Mouse (Mus musculus) gastrocnemius, postnatal 36 days (tissue): ENCODE data around the gene Tmigd3. TPM values are rescaled to one million over a fixed set of nuclear protein-coding genes. Genes with fewer than 3 reads are reported as not detected.

ENCODE experiments used
- DNase-seq, 2 experiments: peaks; one replicate each; pipeline ENCODE4 v3.0.0; 2022
- intact Hi-C: fragments of 180-260 bp; cut with DNase I; formaldehyde crosslinking; loops from one replicate; pipeline ENCODE4 v1.15.1; 2025
- total RNA-seq, 2 experiments: library from RNA; stranded (reverse); gene quantifications; 2 replicates each; pipeline ENCODE4 v1.2.3; 2021

Tmigd3 gene
- total RNA-seq, 2 experiments from 2014 or later, result not detected

DNA sequence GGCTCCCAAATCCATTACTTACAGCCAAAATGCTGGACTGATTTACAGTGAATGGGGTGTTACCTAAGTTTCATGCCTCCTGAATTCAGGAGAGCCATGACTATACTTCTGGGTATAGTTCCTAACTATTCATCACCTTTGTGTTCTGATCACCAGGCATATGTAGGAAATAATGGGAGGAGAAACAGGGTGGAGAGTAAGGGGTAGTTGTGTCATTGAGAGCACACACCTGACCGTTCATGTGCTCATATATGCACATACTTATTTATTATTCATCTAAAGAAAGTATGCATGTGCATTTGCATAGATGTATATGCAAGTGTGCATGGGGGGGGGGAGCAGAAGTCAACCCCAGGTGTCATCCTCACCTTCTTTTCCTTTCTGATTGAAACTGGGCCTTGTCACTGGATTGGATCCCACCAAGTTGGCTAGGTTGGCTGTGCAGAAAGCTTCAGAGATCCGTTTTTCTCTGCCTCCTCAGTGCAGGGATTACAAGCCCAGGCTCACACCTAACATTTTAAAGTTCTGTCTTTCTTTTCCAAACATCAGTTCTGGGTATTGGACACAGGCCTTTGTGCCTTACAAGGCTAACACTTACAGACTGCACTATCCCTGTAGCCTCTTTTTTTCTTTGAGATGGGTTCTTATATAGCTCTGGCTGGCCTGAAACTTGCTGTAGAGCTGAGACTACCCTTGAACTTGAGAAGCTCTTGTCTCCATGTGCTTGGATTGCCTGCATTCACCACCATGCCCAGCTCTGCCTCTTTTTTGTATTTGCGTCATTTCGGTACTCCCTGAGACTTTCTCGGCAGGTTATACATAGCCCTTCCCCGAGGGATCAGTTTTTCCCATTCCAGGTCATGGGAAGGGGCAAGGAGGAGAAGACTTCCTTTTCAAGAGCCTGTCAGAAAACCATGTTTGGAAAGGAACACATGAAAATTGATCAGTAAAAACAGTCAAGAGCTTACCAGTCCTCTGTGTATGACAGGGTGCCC is 3.0 kb downstream of the Tmigd3 start:
- intact Hi-C loops, result no loop called here
- no peak for DNase-seq

DNA sequence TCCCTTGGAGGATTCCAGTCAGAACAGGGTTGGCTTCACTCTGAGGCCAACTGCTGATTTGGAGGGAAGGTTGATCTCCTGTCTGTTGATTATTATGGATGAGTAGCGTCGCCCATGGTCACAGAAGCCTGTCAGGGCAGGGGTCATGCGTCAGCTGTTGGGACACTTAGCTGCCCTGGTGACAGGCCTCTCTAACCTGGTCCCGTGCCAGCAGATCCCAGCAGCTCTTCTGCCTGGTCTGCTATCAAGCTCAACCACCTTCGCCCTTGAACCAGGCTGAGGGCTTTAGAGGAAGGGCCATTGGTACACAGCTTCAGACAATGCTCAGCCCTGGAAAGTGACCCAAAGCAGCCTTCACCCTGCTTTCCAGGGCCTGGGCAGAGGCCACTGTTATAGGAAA is 5.3 kb downstream of the Tmigd3 start:
- intact Hi-C loops, result no loop called here
- no peak for DNase-seq

DNA sequence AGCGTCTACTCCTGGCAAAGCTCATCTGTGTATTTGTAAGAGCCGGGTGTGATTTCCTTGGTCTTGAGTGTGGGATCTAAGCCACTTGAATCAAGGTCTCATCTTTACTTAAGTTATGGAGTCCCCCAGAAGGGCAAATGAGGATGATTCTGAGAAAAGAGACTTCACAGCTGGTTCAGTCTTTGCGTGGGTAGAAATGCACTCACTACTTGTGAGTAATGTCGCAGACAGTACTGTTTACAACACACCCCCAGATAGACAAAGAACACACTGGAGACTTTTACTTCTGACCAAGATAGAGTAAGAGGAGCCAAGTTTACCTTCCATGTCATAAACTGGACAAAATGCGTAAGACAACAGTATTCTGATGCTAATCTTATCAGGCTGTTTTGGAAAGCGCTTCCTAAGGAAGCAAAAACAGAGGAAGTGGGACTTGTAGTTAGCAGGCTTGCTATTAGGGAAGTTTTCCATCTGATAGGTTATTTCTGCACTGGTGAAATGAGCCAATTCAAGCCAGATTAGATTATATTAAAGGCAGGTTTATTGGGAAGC is 6.6 kb downstream of the Tmigd3 start:
- intact Hi-C loops, result no loop called here

DNA sequence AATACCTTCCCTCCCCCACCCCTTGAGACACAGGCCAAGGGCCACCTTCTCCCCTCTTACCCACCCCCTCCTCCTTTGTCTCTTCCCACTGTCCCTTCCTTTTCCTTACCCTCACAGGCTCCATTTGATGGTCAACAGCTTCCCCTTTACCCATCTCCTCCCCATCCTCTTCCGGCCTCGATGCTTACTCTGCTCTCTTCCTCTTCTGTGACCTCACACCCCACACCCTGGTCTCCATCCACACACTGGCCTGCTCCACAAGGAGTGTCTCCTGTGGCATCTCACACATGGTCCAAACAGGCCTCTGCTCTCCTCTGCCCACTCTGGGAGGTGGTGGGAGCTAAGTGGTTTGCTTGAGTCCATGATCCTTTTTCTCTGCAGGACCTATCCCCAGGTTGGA is 7.2 kb downstream of the Tmigd3 start:
- no peak for DNase-seq
- intact Hi-C loops, result no loop called here

More for the DNA sequence above, 6.6 kb downstream of the Tmigd3 start:
- no peak for DNase-seq

DNA sequence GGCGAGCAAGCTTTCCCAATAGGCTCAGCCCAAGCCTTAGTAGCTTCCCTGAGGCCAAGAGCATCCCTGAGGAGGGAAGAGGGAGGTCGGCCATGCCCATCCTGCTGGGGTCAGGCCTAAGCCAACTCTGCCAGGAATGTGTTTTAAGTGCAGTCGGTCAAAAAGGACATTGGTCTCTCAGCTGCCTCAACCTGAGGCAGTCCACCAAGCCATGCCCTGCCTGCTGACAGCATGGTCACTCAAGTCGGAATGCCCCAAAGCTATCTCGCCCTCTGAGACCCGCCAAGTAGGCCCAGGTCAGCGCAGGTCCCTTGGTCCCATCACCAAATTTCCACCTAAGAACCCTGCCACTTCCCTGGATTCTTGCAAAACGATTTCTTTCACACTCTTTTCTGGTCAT is 8.0 kb downstream of the Tmigd3 start:
- DNase-seq, result no peak
- intact Hi-C loops, result no loop called here

DNA sequence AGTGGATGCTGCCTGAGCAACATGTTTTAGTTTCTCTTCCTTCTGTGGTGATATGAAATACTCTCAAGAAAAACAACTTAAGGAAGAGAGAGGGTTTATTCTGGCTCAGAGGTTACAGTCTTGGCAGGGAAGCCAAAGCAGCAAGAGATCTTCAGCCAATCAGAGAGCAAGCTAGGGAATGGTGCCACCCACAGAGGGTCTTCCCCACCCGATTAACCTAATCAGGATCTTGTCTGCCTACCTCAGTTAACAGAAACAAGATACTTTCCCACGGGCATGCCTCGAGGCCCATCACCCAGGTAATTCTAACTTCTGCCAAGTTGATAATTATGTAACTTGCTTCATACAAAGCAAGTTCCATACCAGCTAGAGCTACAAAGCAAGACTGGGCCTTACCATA is 9.7 kb downstream of the Tmigd3 start:
- DNase-seq, result no peak
- intact Hi-C loops, result no loop called here

DNA sequence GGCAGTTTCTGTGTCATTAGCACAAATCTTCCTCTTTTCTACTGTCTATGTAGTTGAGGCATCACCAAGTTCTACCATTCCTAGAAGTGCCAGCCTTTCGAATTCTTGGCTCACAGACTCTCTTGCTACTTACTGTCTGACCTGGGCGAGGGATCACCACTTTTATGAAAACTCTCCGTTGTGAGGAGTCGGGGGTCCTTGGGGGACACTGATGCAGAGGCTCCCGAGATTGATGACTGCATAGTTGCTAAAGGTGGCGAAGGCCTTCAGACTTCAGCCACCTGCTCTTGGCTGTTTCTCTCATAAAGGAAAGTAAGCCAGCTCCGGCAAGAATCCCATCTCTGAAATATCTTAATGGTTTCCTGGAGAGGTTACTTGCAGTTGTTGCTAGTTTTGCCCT is 11.4 kb downstream of the Tmigd3 start:
- intact Hi-C loops, result no loop called here
- DNase-seq, result no peak

DNA sequence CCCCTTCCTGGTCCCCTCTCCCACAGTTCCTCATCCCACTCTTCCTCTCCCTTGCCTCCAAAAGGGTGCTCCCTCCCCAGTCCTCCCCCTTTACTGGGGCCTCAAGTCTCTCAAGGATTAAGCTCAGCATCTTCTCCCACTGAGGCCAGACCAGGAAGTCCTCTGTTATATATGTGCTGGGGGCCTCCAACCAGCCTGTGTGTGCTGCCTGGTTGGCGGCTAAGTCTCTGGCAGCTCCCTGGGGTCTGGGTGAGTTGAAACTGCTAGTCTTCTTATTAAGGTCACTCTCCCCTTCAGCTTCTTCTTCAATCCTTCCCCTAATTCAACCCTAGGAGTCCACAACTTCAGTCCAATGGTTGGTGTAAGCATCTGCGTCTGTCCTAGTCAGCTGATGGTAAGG is 12.4 kb downstream of the Tmigd3 start:
- DNase-seq, result no peak

DNA sequence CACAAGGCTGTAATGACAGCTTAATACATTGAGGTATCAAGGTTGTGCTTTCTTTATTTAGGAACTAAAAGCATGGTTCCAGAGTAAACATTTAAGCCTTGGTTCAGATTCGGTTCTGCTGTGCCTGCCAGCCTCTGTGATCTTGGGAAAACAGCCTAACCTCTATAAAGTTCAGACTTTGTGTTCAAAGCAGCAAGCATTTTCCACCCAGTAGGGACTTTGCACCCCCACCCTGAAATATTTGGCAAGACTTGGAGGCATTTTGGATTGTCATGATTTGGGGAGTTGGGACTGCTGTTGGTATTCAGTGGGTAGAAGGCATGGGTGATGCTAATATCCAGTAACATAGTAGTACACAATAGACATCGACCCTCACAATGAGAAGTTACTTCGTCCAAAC is 18.3 kb downstream of the Tmigd3 start:
- intact Hi-C loops, result no loop called here
- no peak for DNase-seq

More for the DNA sequence above, 12.4 kb downstream of the Tmigd3 start:
- intact Hi-C loops, result no loop called here

DNA sequence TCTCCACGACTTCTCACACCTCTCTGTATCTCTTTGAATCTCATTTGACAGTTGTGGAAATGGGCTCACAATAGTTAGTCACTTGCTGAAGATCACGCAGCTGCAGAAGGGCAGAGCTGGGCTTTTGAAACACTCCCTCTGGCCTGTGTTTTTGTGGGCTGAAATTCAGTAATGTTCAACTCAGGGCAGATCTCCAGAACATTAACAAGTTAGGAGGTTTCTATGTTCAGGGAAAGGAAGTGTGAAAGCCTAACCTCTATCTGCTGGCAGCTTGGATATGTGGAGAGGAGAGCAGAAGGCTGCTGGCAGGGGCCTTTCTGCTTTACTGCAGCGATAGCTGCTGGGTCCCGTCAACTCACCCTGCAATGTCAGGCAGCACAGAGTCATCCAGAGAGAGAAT is 19.5 kb downstream of the Tmigd3 start:
- DNase-seq, result no peak
- intact Hi-C loops, result loop anchor here (5.0 kb wide), 2 partner anchors 73 to 118 kb away; no protein-coding TSS in a partner anchor

DNA sequence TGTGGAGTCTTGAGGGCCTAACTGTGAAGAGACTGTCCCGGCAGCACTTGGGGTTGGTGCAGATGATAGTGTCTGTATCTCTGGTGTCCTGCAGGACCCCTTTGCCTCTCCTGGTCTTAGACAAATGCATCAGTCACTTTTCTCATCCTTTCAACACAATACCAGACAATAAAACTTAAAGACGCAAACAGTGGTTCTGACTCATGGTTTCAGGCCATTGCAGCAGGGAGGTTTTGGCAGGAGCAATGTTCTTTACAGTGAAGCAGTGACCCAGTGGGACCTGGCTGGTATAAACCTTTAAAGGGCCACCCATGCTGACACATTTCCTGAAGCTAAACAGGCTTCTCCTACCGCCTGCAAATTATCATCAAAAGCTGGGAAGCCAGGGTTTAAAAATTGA is 20.4 kb downstream of the Tmigd3 start:
- intact Hi-C loops, result loop anchor here (5.0 kb wide), 2 partner anchors 74 to 119 kb away; no protein-coding TSS in a partner anchor
- no peak for DNase-seq

DNA sequence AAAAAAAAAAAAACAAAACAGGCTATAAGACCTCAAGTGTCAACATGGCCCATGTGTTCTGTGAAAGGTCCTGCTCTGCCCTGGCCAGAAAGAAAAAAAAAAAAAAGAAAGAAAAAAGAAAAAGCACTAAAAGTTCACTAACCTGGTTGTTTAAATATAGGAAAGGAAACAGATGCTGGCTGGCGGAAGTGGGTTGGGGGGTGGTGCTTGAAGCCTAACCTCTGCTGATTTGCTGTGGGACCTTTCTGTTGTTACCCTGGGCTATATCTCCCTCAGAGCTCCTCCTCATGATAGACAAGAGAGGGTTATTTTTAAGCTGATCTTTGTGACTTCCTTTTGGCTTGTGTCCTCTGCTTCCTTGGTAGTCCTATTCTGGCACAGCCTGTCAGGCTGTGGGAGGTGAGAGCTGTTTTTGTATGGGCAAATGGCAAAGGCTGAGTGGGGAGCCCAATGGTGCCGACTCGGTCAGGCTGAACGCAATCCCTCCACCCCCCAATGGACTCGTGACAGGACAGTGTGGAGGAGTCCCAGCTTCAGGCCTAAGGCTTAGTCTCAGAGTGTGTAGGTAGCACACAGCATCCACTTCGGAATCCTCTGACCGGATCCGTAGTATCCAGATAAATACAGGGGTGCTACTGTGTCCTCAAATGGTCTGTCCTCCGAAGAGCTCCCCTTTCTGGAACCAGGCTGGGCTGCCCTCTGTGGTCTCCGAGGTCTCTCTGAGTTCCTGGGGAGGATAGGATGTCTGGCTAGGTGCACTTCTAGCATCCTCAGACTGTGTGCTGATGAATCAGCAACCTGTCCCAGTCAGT is 21.3 kb downstream of the Tmigd3 start:
- intact Hi-C loops, result loop anchor here (5.0 kb wide), 2 partner anchors 75 to 120 kb away; no protein-coding TSS in a partner anchor
- DNase-seq, result no peak

DNA sequence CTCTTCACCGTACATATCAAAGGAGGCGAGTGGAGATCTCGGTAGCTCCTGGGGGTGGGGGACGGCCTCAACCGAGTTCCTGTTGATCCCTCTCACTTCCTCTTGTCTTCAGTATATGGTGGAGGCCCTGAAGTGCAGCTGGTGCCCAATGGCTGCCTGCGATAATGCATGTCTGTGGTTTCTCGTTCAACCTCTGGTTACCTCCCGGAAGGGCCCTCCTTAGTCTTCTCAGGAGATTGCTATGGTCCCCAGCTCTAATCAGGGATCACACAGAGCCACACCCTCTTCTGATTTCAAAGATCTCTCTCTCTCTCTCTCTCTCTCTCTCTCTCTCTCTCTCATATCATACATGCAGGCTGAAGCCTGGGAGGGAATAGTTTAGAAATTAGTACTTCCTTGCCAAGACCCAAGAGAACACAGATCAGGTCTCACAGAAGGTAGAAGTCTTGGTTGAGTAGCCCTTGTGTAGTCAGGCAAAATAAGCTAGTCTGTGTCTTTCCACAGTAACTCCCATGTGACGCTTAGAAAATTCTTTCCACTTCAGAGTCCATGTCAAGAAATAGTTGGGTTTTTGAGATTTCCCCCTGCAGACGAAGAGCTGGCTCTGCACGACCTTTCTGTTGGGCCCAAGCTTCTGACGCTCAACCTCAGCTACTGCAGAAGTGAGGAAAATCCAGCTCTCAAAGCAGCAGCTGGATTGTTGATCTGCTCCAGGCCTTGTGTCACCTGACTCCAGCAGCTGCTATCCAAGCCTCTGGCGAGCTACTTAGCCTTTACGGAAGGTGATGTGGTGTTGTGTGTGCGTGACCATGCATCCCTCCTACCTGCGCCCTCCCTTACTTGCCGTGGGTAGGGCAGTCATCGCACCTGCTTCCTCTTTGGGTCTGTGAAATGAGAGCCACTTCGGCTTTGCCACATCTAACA is 22.1 kb downstream of the Tmigd3 start:
- intact Hi-C loops, result loop anchor here (5.0 kb wide), 2 partner anchors 76 to 121 kb away; no protein-coding TSS in a partner anchor
- DNase-seq, result no peak

DNA sequence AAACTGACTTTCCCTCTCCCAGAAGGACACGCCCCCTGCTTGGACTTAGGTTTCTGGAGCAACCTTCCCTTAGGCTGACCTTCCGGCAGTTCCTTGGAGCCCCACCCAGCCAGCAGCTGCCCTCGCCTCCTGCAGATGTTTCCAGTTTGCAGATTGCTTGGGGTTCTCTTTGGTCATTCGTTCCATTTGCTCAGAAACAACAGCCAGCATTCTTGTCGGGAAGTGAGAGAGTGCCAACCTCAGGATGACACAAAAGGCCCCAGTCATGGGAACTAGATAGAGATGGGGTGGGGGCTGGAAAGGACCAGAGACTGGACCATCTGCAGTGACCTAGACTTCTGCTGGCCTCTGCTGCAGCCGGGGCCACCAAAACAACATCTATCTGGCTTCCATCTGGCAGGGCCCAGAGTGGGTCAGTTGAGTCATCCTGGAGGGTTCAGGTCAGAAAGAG is 23.3 kb downstream of the Tmigd3 start:
- intact Hi-C loops, result loop anchor here (5.0 kb wide), 2 partner anchors 77 to 122 kb away; no protein-coding TSS in a partner anchor
- peak; percentile 67 for DNase-seq

DNA sequence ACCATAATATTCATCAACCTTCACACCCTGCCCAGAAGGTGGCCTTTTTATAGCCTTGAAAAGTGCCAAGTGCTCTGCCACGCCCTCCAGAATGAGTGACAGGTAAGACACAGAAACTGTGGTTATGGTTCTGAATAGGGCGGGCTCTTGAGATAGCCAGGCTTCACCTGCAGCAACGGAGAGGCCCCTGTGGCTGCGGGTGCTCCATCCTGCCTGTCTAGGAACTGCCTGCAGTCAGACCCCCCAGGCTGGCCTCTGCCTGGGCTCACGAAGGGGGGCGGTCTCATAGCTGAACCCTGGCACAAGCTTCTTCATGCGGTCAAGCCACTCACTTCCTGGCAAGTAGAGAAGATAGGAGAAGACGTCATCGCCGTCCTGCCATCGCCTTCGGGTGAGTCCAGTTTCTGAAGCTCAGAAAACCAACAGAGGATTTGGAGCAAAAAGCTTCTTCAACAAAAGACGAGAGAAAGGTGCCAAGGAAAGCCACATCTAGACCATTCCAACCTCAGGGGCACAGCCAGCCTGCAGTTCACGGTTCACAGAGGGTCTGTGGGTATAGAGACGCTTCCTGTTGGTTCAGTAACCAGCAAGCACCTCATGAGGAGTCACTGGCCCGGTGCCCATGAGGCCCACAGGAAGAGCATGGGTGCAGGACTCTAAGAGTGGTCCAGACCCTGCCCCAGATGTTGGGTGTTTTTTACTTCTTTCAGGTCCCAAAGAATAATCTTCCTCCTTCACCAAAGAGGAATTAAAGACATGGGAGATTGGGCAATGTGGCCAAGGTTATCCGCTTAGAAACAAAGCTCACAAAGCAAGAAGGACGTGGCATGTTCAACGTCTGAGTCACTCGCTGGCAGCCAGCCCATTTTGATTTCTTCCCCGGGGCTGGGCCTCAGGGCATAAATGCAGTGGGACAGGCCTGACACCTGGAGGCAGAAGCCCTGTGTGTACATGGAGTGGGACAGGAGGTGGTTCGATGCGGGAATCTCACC is 24.2 kb downstream of the Tmigd3 start:
- intact Hi-C loops, result loop anchor here (5.0 kb wide), 2 partner anchors 78 to 123 kb away; no protein-coding TSS in a partner anchor
- DNase-seq, result peak; percentile 80 to 82

DNA sequence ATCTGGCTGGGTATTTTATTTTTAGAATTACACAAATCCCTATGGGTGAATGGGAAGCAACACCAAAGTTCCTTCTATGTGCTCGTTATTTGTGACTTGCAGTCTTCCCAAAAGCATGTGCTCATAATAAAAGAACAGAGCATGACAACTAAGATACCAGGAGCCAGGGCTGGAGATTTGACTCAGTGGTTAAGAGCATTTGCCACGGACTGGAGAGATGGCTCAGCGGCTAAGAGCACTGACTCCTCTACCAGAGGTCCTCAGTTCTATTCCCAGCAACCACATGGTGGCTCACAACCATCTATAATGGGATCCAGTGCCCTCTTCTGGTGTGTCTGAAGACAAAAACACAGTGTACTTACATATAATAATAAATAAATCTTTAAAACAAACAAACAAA is 26.1 kb downstream of the Tmigd3 start:
- no peak for DNase-seq
- intact Hi-C loops, result no loop called here

DNA sequence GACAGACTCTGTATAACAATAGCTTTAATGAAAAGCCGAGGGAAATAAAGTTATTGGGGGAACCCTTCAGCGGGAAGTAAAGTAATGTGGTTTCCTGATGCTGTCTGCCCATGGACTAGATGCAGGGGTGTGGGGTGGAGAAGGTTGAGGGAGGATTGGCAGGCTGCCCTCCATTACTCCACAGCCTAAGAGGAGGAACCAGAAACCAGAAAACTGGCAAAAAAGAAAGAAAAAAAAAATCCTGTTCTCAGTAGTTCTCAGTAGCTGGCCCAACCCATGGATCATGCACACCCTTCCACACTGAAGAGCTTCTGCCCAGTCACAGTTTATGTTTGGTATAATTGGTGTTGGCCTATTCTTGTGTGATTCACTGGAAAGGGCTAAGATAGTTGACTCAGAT is 27.6 kb downstream of the Tmigd3 start:
- DNase-seq, result peak in 1 of 2 experiments; percentile 51
- intact Hi-C loops, result loop anchor here (2.0 kb wide), 1 partner anchor 224 kb away; no protein-coding TSS in a partner anchor

DNA sequence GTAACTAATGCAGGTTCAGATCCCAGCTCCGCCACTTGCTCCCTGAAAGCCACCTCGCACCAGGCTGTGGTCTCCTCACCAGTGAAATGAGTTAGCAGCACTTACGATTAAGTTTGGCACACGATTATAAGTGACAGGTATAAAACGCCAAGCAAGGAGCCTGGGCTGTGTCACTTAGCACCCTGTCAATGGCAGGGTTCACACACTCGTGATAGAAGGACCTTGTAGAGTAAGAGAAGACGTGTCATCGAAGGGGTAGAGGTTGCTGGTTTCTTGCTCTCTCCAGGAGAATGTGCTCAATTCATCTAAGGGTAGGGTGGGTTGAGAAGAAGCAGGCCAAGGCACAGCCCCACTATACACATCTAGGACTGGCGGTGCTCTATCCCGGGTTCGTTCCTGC is 28.2 kb downstream of the Tmigd3 start:
- DNase-seq, result no peak
- intact Hi-C loops, result loop anchor here (2.0 kb wide), 1 partner anchor 224 kb away; no protein-coding TSS in a partner anchor
